Mouse (Mus musculus) liver, embryonic 15.5 days (tissue): ENCODE data around the gene Eif2d. TPM values are rescaled to one million over a fixed set of nuclear protein-coding genes. Genes with fewer than 3 reads are reported as not detected.
A peak's percentile ranks its signal among the peaks of the same experiment; 100 is the strongest.

ENCODE experiments used
- ATAC-seq: fragments of 200-750 bp; cut with Nextera tagmentation; 2 replicates; pipeline ENCODE4 v1.8.0; 2017; ENCODE audit warnings: moderate number of reproducible peaks, mild to moderate bottlenecking, moderate library complexity; ENCODE audit not compliant: insufficient read depth
- H3K27ac ChIP-seq: fragments of 300-500 bp; sonication (generic); replicated peaks from 2 replicates; pipeline ENCODE4 v1.5.1; 2015; ENCODE audit warnings: mild to moderate bottlenecking, inconsistent platforms
- H3K27me3 ChIP-seq: fragments of 300-500 bp; sonication (generic); 2 replicates; pipeline ENCODE4 v1.6.1; 2015; ENCODE audit warnings: mild to moderate bottlenecking, inconsistent platforms
- H3K36me3 ChIP-seq: fragments of 300-500 bp; sonication (generic); replicated peaks from 2 replicates; pipeline ENCODE4 v1.6.1; 2015; ENCODE audit warnings: moderate library complexity, mild to moderate bottlenecking, inconsistent platforms
- H3K4me1 ChIP-seq: fragments of 300-500 bp; sonication (generic); replicated peaks from 2 replicates; pipeline ENCODE4 v1.6.1; 2015; ENCODE audit warnings: inconsistent platforms
- H3K4me2 ChIP-seq: fragments of 300-500 bp; sonication (generic); 2 replicates; pipeline ENCODE4 v1.6.1; 2015; ENCODE audit warnings: moderate library complexity, mild to moderate bottlenecking, inconsistent platforms
- H3K4me3 ChIP-seq: fragments of 300-500 bp; sonication (generic); replicated peaks from 2 replicates; pipeline ENCODE4 v1.5.1; 2015; ENCODE audit warnings: mild to moderate bottlenecking, inconsistent platforms
- H3K9ac ChIP-seq: fragments of 300-500 bp; sonication (generic); 2 replicates; pipeline ENCODE4 v1.6.1; 2015; ENCODE audit warnings: moderate library complexity, mild to moderate bottlenecking, inconsistent platforms
- H3K9me3 ChIP-seq: fragments of 300-500 bp; sonication (generic); replicated peaks from 2 replicates; pipeline ENCODE4 v1.6.1; 2016; ENCODE audit warnings: inconsistent platforms
- WGBS: fragments of 180-500 bp; shearing (Covaris S2); methylation state at CpG from one replicate; pipeline ENCODE4 v1.1.7; 2015; ENCODE audit warnings: mixed read lengths; ENCODE audit not compliant: insufficient replicate concordance; 5-methylcytosine and 5-hydroxymethylcytosine counted together
- polyA plus RNA-seq: library from polyadenylated mRNA; unstranded; fragments of >200 nt; fragmentation: Nextera tagmentation; extraction: Ambion mirVana; gene quantifications from 2 replicates; pipeline ENCODE4 v1.2.1, GENCODE M21; 2015

Eif2d gene
- polyA plus RNA-seq, 1 experiment from 2014 or later: 26.0 TPM

GRCm38 (mm10) chr1:131123522-131124265, 29.3 kb upstream of the Eif2d start:
- ATAC-seq: no peak
- Histone ChIP-seq H3K27me3 (peaks cover 7% of the 10 kb centered on the region; the same call in 1 of the 2 replicates), H3K27ac (no peak overlapping the region), H3K9me3 (no peaks in the 10 kb centered on the region), H3K4me2 (no peak overlapping the region), H3K9ac (no peak overlapping the region), H3K4me1 (peaks cover 56% of the 10 kb centered on the region), H3K4me3 (no peak overlapping the region), H3K36me3 (peaks cover 21% of the 10 kb centered on the region)
- WGBS: 51% methylated on average over 10 of the region's 10 CpGs

GRCm38 (mm10) chr1:131125987-131126744, 26.8 kb upstream of the Eif2d start:
- Histone ChIP-seq H3K27me3 (peaks cover 7% of the 10 kb centered on the region; the same call in 1 of the 2 replicates), H3K4me2 (peak overlapping the region; percentile 78), H3K4me3 (peak overlapping the region; percentile 53), H3K9ac (peak overlapping the region; percentile 49), H3K9me3 (no peaks in the 10 kb centered on the region), H3K27ac (peak overlapping the region; percentile 99), H3K4me1 (peaks cover 58% of the 10 kb centered on the region), H3K36me3 (peaks cover 45% of the 10 kb centered on the region)
- WGBS: 10% methylated on average over 11 of the region's 11 CpGs
- ATAC-seq: peak; percentile 97

- H3K4me2 ChIP-seq: peak overlapping the region; percentile 90
- peak overlapping the region; percentile 84 for H3K27ac ChIP-seq
- ATAC-seq: no peak
- WGBS: 78% methylated on average over 6 of the region's 6 CpGs
- no peaks in the 10 kb centered on the region for H3K9me3 ChIP-seq
- peaks cover 36% of the 10 kb centered on the region for H3K4me1 ChIP-seq
- H3K36me3 ChIP-seq: peaks cover 41% of the 10 kb centered on the region
- H3K4me3 ChIP-seq: peak overlapping the region; percentile 94
- H3K9ac ChIP-seq: no peak overlapping the region
- H3K27me3 ChIP-seq: no peaks in the 10 kb centered on the region
These were observed 18.8 kb upstream of the Eif2d start for GRCm38 (mm10) chr1:131134231-131134630.

- H3K9ac ChIP-seq: peak overlapping the region; percentile 89
- no peaks in the 10 kb centered on the region for H3K27me3 ChIP-seq
- peaks cover 41% of the 10 kb centered on the region for H3K4me1 ChIP-seq
- H3K4me3 ChIP-seq: peak overlapping the region; percentile 94
- no peaks in the 10 kb centered on the region for H3K9me3 ChIP-seq
- H3K27ac ChIP-seq: peak overlapping the region; percentile 84
- 37% methylated on average over 8 of the region's 8 CpGs for WGBS
- ATAC-seq: no peak
- peaks cover 33% of the 10 kb centered on the region for H3K36me3 ChIP-seq
- peak overlapping the region; percentile 90 for H3K4me2 ChIP-seq
These were observed 17.9 kb upstream of the Eif2d start for GRCm38 (mm10) chr1:131134942-131135522.

DNA sequence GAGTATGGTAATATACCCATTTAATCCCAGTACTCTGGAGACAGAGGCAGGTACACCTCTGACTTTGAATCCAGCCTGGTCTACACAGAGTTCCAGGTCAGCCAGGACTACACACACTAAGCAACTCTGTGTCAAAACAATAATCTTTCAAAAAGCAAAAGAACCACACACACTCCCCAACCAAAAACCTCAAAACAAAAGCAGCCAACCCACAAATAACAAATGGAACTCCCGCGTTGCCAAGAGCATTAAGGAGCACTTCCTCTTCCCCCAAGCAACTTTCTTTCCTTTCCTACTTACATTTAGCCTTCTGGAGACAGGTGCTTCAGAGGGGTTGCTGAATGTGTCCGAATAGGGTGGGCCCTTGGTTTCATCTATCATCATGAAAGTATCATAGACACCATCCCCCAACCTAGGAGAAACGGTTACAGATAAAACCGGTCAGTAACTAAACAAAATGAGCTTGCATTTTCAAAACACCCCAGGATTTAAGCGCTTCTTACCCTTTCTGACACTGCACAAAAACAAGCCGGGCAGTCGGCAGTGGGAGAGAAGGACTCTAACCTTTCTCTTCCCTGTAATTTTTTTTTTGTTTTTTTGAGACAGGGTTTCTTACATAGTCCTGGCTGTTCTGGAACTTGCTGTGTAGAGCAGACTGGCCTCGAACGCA, 16.9 kb upstream of the Eif2d start:
- peaks cover 22% of the 10 kb centered on the region for H3K36me3 ChIP-seq
- H3K4me2 ChIP-seq: peak overlapping the region; percentile 90
- peak overlapping the region; percentile 94 for H3K4me3 ChIP-seq
- H3K27me3 ChIP-seq: no peaks in the 10 kb centered on the region
- peak overlapping the region; percentile 84 for H3K27ac ChIP-seq
- H3K4me1 ChIP-seq: peaks cover 41% of the 10 kb centered on the region
- no peaks in the 10 kb centered on the region for H3K9me3 ChIP-seq
- 16% methylated on average over 10 of the region's 10 CpGs for WGBS
- peak; percentile 20 for ATAC-seq
- H3K9ac ChIP-seq: peak overlapping the region; percentile 89

DNA sequence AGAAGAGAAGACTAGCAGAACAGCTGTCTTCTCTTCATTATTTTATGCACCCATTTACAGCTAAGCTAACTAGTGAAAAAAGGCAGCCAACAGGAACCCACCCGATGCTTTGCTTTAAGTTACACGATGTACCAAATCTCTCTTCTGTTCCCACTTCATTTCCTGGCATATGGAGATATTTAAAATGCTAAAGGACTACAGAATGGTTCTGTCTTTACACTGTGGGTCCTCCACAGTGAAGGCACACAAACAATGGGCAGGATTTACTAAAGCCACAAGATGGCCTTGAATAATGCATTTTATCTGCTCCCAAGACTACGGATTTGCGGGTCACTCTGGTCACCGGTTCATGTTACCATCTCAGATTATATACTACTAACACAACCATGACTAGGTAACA, 15.9 kb upstream of the Eif2d start:
- H3K36me3 ChIP-seq: peaks cover 20% of the 10 kb centered on the region
- peak overlapping the region; percentile 94 for H3K4me3 ChIP-seq
- peak overlapping the region; percentile 84 for H3K27ac ChIP-seq
- peak overlapping the region; percentile 90 for H3K4me2 ChIP-seq
- 14% methylated on average over 5 of the region's 5 CpGs for WGBS
- H3K9me3 ChIP-seq: no peaks in the 10 kb centered on the region
- no peaks in the 10 kb centered on the region for H3K27me3 ChIP-seq
- H3K9ac ChIP-seq: peak overlapping the region; percentile 89
- peaks cover 41% of the 10 kb centered on the region for H3K4me1 ChIP-seq
- ATAC-seq: no peak

DNA sequence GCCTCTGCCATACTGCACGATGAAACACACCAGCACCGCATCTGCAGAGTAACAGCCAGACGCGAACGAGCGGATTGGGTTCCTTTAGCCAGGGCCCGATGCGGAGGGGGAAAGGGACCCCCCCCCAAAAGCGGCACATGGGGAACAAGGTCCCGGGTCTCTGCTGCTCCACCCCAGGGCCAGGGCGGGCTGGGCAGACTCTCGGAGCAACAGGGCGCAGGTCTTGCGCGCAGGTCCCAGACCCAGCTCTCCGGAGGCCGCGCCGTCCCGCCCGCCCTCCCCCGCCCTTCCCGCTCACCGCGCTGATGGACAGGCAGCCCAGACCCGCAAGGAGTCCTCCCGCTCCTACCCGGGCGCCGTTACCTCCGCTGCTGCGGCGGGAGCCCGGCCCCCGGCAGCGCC, 15.3 kb upstream of the Eif2d start:
- H3K4me2 ChIP-seq: peak overlapping the region; percentile 90
- H3K36me3 ChIP-seq: peaks cover 13% of the 10 kb centered on the region
- no peaks in the 10 kb centered on the region for H3K9me3 ChIP-seq
- 0% methylated on average over 36 of the region's 36 CpGs for WGBS
- no peaks in the 10 kb centered on the region for H3K27me3 ChIP-seq
- H3K4me1 ChIP-seq: peaks cover 41% of the 10 kb centered on the region
- H3K27ac ChIP-seq: peak overlapping the region; percentile 94
- peak; percentile 77 for ATAC-seq
- H3K4me3 ChIP-seq: peak overlapping the region; percentile 94
- H3K9ac ChIP-seq: peak overlapping the region; percentile 89

DNA sequence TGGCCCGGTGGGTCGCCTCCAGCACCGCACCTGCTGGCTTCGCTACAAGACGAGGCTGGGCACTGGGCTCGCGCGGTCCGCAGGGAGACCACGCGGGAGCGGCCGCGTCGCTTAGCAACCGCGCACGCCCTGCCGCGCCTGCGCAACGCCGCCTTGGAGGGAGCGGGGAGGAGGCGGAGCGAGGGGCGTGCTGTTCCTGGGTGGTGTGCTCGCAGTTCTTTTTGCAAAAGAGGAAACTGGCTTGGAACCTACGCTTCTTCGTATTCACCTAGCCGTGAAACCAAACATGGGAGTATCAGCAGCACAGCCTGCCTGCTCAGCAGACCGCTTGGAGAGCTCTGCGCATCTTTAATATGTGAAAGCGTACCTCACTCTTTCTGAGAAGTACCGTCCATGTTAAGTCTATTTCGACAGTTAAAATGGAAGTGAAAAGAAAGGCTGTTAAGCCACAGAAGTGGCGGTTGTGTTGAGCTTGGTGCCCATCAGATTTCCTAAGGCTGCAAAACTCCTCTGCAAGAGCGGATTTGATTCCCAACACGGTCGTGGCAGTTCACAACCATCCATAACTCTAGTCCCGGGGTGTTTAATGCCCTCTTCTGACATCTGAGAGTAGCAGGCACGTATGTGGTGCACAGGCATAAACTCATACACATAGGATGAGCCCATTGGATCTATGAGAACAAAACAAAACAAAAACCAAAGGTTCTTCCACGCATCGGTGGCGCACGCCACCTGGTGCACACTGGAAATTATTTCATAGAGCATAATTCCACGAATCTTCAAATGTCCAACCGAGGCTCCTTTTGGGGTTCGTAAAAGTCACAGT, 14.6 kb upstream of the Eif2d start, which contains the start of gene Dyrk3:
Gene Dyrk3 (minus strand): TSS at position 150 of the 826 bp plus-strand sequence.
- H3K9ac ChIP-seq: peak within 1 kb of the TSS; percentile 89
- no peaks in the 10 kb centered on the region for H3K27me3 ChIP-seq
- H3K4me3 ChIP-seq: peak within 1 kb of the TSS; percentile 94
- H3K36me3 ChIP-seq: peaks cover 8% of the 10 kb centered on the region
- peak within 1 kb of the TSS; percentile 94 for H3K27ac ChIP-seq
- WGBS: 2% methylated on average over 49 of the region's 49 CpGs
- H3K4me1 ChIP-seq: peaks cover 41% of the 10 kb centered on the region
- H3K4me2 ChIP-seq: peak within 1 kb of the TSS; percentile 90
- no peaks in the 10 kb centered on the region for H3K9me3 ChIP-seq
- ATAC-seq: peak; percentile 96

DNA sequence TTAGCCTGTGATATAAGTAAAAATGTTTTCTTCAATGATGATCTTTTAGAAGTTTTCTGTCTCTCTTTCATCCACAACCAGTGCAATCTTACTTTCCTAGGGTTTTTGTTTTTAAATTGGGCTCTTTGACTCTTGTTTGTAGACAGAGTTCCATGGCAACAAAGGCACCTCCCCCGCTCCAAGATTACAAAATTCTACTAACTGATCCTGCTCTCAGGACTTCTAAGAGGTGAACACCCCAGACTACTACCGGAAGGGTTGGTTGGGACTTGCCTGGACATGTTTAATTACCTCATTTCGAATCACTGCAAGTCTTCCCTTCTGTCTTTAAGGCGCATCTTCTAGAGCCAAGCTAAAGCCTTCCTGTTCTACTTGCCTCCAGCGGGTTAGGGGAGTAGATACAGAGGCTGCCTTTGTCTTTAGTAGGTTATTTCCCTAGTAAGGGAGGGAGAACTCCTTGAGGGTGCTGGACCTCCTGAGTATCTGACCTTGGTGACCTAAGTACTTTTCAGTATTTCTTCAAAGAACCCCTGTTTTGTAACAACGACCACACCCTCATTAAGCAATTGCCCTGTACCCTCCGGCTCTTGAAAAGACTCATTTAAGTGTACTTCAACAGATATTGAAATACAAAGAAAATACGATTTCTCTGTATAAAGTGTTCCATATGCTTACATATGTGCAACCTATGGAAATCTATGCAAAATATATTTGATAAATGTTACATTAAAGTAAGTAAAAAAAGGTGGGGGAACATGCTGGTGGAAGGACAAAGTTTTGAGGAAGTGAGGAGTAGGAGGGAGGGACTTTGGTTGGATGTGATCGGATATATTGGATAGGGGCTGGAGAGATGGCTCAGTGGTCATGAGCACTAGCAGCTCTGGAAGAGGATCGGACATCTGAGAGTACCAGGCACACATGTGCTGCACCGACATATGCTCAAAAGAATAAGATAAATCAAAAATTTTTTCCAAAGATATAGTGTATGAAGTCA, 13.6 kb upstream of the Eif2d start:
- H3K36me3 ChIP-seq: peaks cover under 1% of the 10 kb centered on the region
- no peaks in the 10 kb centered on the region for H3K27me3 ChIP-seq
- peak overlapping the region; percentile 94 for H3K4me3 ChIP-seq
- peak overlapping the region; percentile 90 for H3K4me2 ChIP-seq
- ATAC-seq: no peak
- H3K9me3 ChIP-seq: no peaks in the 10 kb centered on the region
- H3K27ac ChIP-seq: peak overlapping the region; percentile 94
- peaks cover 35% of the 10 kb centered on the region for H3K4me1 ChIP-seq
- 58% methylated on average over 11 of the region's 11 CpGs for WGBS
- peak overlapping the region; percentile 89 for H3K9ac ChIP-seq
